Mouse (Mus musculus) gastrocnemius, adult 18-20 months (tissue): ENCODE measurements around the gene Ncor1. TPM values are rescaled to one million over a fixed set of nuclear protein-coding genes. Genes with fewer than 3 reads are reported as not detected.
A peak's percentile ranks its signal among the peaks of the same experiment; 100 is the strongest.
"Not testable (repeated sequence)": the region's sequence is repeated elsewhere in the genome, so short reads cannot be mapped to it uniquely, and the experiment has no call there.

Source experiments
- DNase-seq: peaks from one replicate; pipeline ENCODE4 v3.0.0; 2021; ENCODE audit warnings: low spot score
- total RNA-seq, 2 experiments: library from RNA; stranded (reverse); gene quantifications; 2 replicates each; pipeline ENCODE4 v1.2.3; 2021

The Ncor1 gene
- total RNA-seq, 2 experiments from 2014 or later: 125 to 137 TPM

DNA sequence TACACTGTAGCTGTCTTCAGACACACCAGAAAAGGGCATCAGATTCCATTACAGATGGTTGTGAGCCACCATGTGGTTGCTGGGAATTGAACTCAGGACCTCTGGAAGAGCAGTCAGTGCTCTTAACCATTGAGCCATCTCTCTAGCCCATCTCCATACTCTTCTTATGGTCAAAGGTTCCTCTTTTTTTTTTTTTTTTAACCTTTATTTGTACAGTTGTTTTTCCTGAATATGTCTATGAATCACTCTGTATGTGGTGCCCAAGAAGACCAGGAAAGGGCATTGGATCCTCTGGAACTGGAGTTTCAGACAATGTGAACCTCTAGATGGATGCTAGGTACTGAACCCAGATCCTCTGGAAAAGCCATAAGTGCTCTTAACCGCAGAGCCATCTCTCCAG is 4.2 kb upstream of the Ncor1 start:
- DNase-seq: not testable (repeated sequence)

DNA sequence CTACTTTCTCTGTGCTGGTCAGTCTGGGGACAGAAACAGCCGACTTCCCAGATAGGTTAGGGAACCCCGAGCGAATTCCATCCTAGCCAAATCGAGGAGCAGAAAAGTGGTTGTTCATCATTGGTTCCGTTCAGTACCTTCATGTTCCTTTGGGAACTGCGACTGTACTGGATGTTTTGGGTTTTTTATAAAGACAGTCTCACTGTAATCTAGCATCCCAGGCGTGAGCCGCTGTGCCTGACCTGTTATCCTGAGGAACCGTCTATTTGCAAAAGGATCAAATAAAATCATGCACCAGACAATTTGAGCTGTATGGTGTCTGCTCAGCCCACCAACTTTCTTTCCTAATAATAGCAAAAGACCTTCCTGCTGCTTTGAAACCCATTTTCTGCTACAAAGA is 439 bp upstream of the Ncor1 start:
- no peak for DNase-seq

DNA sequence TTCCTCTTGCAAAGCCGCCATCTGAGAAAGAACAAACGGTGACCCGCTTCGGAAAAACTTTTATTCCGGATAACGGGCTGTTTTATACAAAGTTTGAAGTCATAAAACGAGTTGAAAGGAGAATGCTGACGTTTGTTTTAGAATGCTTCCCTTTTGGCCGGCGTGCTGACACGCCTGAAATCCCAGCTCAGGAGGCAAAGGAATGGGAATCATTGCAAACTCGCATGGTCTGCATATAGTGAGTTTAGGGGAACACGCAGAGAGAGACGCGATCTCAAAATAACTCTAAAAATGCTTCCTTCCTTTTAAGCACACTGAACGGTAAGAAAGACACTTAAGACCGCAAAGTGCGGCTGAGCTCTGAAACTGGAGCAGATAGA is 460 bp downstream of the Ncor1 start:
- DNase-seq: no peak

DNA sequence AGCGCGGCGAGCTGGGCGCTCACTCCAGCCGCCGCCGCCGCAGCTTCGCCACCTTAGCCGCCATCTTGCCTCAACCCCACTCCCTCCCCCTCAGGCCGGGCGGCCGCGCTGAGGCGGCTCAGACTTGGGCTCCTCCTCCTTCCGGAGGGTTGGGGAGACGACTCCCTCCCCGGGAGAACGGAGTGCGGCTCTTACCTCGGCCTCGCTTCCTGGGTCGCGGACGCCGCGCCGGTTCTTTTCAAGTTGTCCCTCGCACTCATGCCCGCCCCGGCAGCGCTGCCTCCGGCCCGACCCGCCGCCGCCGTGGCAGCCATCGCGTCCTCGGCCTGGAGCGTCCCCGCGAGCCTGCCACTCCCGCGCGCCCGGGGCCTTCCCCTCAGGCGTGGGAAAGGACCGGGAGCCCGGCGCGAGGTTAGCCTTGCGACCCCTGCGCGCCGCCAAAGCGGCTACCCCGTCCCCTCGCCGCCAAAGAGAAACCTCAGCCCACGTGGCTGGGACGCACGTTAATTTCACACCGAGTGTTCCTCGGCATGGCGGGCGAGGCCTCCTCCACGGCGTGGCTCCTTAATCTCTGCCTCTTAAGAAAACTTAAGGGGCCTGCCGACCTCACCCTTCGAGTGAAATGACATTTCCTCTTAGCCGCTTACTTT is 975 bp downstream of the Ncor1 start:
- DNase-seq: peak; percentile 91

DNA sequence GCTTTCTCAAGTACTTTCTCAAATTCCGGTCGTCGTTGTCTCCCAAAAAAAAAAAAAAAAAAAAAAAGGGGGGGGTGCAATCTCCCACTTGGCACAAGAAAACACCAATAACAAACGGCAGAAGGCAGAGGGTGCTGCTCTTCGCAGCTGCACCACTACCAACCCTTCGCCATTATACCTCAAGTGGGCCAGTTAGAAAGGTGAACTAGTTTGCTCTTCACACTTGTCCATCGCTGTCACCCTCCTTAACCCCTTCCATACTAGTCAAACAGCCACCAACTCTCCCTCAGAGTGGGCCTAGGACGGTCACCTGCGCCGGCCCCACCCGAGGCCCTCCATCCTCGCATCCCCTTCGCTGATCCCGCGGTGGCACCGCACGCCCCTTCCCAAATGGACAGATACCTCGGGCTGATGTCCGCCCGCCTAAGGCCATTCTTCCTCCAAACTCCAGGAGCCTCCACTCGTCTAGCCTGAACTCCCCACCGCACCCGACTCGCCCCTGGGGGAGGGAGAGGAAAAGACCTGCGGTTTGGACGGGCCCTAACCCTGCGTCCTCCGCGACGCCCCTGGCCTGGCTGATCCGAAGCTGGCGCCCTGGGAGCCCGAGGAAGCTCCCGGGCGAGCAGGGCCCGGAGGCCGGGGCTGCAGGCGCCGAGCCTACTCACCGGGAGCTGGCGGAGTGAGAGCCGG is 1.7 kb downstream of the Ncor1 start:
- peak; percentile 24 for DNase-seq

DNA sequence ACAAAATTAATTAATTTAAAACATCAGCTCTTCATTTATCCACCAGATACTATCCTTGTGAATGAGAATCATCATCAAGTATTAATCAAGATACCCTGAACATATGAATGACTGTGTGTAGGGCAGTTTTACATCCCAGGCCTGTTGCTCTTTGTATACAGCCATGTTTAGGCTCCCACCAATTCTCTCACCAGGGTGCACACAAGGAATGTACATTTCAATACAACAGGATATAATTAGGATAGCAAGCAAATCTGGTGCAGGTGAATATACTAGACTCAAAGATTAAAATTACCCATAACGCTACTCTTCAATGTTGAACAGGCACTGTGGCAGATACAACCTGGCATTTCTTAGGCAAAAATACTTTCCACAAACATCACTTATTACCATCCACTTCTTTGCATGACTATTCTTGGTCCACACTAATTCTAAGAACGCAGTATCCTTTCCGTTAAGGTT is 2.3 kb downstream of the Ncor1 start:
- no peak for DNase-seq

DNA sequence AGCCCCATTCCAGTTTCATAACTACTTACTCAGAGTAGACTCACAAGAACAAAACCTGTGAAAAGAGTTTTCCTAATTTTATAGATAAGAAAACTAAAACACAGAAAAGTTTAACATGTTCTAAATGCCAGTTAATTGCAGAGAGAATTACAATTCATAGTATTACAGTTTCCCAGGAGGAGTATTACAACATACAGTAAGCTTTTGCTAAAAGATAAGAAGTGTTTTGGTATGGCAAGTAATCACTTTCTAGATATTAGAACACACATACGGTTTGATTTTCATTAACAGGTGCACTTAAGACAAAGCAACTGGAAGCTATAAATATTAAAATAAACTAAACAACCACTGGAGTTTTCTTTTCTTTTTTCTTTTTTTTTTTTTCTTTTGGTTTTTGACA is 3.1 kb downstream of the Ncor1 start:
- no peak for DNase-seq

DNA sequence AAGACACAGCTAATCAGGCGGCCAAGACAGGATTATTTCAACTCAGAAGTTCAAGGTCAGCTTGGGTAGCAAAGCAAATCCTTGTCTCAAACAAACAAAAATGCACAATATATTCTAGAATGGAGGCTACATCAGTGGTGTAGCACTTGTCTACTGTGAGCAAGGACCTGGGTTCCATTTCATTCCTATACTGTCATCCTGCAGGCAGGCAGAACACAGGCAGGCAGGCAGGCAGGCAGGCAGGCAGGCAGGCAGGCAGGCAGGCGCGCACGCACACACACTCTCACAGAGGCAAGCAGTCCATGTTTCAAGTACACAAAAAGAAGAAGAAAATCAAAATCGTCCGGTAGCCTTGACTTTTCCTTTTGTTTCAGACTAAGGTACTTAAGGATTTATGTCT is 9.4 kb downstream of the Ncor1 start:
- no peak for DNase-seq

DNA sequence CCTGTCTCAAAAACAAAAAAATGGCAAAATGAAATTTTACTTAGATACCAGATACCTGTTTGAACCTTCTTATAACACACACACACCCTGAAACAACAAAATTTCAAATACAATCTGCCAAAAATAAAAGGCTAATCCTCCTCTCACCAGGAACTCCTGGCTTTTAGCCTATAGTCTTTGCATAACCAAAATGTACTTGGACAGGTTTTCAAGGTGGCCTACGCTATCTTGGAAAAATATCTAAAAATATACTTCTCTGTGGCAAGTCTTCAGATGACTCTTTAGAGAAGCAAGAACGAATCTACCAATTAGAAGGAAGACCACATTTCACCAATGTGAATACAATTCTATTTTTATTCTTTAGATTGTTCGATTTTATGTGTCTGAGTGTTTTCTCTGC is 12.5 kb downstream of the Ncor1 start:
- DNase-seq: peak; percentile 19

DNA sequence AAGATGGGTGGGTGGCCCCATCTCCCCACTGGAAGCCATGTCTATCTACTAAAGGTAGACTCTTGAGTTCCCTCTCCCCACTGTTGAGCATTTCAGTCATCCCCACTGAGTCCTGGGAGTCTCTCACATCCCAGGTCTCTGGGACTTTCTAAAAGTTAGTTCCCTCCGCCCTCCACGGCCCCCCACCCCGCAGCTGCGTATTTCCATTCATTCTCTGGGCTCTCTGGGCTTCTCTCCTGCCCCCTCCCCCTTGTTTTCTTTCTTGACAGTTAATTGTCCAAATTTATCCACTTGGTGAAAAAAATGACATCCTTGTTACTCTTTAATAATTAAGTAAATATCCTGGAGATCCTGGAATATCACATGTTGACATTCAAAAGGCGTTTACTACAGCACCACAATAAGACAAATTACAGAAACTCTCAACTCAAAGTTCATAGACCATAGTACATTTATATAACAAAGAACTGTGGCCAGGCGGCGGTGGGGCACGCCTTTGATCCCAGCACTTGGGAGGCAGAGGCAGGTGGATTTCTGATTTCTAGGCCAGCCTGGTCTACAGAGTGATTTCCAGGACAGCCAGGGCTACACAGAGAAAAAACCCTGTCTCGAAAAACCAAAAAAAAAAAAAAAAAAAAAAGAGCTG is 17.5 kb downstream of the Ncor1 start:
- DNase-seq: no peak

DNA sequence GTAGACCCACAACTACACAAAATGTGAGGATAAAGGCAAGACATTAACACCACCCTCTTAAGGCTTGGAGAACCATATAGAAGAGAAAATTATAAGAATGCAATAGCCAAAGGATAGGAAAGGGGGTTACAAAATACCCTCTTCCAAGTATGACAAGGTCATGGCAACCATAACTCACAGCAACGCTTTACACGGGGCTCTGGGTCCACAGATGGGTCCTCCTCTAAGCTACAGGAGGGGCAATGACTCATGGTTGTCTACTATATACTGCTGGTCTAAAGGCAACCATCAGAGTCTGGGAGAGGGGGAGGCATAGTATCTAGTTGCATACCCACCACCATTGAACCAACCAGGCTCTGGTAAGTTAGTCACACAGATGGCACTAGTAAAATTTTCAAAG is 26.1 kb downstream of the Ncor1 start:
- no peak for DNase-seq

DNA sequence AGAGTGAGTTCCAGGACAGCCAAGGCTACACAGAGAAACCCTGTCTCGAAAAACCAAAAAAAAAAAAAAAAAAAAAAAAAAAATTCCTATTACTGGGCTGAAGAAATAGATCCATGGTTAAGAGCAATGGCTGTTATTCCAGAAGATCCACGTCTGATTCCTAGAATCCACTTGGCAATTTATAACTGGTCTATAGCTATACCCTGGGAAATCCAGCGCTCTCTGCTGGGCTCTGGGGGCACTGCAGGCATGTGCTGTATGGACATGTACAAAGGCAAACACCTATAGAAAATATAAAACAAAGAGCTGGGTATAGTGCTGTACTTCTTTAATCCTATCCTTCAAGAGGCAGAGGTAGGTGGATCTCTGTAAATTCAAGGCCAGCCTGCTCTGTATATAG is 31.2 kb downstream of the Ncor1 start:
- DNase-seq: no peak

DNA sequence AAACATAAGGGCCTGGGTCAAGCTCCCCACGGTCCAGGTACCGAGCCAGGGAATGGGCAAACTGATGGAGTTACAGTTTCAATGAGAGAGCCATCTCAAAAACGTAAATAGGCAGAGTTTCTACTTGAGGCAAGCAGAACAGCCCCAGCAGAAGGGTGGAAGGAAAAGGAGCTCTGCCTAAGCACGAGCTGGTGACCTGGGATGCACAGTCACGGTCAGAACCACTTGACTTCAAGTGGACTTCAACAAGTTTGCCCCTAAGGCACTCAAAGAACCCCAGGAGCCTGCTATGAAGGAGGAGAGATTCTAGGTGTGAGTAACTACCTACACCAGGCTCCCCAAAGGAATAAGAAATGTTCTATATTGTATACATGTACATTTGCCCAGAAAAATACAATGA is 32.1 kb downstream of the Ncor1 start:
- DNase-seq: no peak

DNA sequence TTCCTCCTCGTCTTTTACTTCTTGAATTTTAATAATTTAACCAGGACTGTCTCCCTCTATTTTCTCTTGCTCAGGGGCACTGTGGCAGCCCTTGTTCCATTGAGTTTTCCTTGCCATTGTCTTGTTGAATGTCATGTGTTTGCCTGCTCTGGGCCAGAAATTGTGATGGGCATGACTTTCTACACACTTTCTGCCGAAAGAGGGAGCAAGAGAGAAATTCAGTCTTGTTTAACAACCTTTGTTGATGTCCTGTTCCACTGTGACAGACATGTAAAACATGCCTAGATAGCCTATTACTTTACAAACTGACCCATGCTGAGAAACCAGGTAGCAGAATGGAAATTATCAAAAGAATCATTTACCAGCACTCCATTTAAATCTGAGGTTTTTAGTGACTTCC is 33.8 kb downstream of the Ncor1 start:
- DNase-seq: no peak

DNA sequence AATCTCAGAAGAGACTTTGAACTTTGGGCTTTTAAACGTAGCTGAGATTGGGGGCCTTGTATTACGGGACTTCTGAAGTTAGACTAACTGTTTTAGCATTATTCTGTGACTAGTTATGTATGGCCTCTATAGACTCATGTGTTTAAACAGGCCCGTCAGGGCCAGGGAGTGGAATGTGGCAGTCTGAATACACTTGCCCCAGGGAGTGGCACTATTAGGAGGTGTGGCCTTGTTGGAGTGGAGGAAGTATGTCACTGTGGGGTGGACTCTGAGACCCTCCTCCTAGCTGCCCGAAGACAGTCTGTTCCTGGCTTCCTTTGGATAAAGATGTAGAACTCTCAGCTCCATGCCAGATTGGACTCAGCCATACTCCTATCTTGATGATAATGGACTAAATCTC is 43.3 kb downstream of the Ncor1 start:
- no peak for DNase-seq

DNA sequence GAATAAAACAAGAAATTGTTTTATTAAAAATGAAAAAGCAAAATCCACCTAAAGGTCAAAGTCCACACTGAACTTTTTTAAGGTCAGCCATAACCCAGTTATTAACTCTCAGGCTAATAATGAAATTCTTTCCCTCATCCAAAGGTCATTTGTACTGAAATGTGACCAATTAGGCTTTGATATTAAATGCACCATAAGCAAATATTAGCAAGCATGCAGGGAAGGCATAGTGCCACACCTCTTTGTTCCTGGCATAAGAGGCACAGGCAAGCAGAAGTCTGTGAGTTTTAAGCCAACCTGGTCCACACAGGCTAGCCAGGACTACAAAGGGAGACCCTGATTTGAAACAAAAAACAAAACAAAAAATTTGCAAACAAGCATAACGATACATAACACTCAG is 48.7 kb downstream of the Ncor1 start:
- no peak for DNase-seq

DNA sequence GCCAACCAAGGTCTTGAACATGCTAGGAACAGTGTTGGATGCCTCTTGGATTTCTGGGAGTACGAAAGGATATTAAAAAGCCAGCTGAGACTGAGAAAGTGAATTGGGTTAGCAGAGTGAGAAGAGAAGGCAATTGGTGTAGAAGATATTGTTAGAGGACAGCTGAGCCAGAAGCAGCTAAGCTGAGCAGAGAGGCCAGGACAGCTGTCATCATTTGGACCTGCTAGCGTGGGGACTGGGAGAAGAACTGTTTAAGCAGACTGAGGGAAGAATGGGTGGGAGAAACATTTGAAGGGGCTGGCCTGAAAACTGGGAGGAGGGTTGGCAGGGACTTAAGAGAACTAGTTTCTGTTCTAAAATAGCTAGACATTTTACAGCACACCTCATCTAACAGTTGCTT is 49.5 kb downstream of the Ncor1 start:
- DNase-seq: no peak

DNA sequence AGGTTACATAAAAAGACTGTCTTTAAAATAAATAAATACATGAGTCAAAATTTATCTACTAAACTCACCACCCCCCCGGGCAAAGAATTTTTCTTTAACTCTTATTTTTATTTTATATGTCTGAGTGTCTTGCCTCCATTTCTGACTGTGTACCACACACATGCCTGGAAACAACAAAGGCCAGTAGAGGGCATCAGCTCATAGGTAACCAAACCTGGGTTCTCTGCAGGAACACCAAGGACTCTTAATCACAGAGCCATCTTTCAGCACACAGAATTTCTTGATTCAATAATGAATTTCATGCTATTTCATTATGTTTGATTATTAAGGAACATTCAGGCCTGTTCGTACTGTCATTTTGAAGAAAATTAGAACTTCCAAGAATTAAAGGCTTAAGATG is 61.9 kb downstream of the Ncor1 start:
- DNase-seq: peak; percentile 44

DNA sequence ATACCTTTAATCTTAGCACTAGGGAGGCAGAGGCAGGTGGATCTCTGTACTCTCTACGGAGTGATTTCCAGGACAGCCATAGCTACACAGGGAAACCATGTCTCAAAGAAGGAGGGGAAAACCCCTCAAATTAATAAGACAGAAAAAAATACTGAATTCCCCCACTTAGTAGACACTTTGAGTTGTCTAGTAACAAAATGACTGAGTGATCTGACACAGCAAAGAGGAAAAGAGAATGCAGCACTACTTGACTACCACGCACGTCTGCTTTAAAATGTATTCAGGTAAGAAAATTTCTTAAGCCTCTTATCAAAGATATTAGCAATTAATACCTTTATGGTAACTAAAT is 70.0 kb downstream of the Ncor1 start:
- DNase-seq: no peak

DNA sequence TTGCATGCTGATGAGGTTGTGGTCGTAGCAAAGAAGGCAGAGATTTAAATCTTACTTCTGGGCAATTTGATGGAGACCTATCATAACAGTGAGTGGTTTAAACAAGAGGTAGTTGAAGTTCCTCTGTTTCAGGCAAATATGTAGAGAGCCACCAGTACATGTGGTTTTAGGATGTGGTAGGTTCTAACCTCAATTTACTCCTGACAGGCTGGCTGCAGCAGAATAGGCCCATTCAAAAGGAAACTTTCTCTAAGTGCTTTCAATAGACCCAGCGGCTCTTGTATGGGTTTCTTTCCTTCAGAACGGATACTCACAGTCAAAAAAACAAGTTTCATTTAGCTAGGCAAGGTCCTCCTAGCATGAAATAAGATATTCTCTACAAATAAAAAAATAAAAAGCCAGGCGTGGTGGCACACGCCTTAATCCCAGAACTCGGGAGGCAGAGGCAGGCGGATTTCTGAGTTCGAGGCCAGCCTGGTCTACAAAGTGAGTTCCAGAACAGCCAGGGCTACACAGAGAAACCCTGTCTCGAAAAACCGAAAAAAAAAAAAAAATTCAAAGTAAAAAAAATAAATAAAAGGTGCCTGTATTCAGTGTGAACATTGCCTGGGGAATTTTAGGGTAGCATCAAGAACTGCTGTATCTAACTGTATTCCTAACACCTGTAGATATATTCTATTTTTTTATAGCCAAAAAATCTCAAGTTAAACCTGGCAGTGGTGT is 70.6 kb downstream of the Ncor1 start:
- DNase-seq: no peak

DNA sequence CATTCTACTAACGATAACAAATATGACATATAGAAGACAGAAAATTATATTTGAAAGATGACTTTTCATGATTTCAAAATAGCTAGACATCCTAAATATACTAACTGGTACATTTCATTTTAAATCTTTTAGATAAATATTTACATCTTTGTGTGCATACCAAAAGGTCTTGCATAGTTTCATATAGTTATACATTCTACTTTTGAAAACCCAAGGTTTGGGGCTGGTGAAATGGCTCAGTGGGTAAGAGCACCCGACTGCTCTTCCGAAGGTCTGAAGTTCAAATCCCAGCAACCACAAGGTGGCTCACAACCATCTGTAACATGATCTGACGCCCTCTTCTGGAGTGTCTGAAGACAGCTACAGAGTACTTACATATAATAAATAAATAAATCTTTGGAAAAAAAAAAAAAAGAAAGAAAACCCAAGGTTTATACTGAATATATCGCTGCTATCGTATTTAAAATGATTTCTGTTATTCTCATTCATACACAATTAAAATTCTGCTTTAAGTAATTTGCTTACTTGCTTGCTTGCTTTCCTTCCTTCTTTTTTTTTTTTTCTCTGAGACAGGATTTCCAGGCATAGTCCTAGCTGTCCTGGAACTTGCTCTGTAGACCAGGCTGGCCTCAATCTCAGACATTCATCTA is 81.0 kb downstream of the Ncor1 start:
- not testable (repeated sequence) for DNase-seq

DNA sequence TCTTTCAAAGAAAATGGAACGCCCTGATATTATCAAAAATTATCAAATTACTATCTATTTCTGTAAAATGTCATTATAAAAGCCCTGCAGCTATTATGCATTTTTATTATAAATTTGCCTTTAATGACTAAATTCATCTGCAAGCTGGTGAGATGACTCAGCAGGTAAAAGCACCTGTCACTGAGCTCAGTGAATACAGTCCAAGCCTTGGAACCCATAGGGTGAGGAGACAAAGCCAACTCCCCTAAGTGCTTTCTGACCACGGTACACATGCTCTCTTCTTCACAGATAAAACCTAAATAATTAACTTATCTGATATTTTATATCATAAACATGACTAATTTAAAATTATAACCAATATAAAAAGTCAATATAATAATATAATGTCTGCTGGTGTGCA is 86.6 kb downstream of the Ncor1 start:
- no peak for DNase-seq
